Mouse (Mus musculus): ENCODE measurements around the gene Slc4a11.
"Not testable (repeated sequence)": the region's sequence is repeated elsewhere in the genome, so short reads cannot be mapped to it uniquely, and the experiment has no call there.

Gene Slc4a11

DNA sequence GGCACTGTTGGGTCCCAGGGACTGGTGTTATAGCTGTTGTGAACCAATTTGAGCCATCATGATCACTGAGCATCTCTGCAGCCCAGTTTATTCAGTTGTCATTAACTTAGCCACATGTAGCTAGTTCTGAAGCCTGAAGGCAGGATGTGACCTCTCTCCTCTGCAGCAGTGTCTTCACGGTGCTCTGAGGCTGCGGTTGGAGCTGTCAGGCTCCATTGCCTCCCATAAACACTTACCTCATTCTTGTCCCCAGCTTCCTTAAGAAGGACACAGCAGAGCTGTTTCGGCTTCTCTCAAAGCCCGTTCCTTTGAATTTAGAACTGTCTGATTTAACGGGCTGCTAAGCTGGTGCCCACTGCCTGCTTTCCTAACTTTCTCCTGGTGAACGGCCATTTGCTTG is 17.4 kb downstream of the Slc4a11 start:
- DNase-seq (ENCODE audit: low spot score) = no peak

DNA sequence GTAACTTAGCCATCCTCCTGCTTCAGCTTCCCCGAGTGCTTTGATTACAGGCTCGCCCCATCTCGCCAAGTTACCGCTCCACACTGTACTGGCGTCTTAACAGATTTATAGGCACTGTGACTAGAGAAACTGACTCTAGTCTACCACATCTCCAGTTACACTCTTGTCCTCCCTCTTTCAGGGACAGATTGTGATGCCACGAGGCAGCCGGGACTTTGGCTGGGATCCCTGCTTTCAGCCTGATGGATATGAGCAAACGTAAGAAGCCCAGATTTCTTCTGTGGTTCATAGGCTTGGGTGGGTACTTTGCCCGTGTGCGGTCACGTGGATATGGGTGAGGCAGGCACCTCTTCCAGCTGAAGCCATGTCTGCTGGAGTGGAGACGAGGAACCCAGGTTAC is 18.2 kb downstream of the Slc4a11 start:
- no peak for DNase-seq (ENCODE audit: low spot score)

DNA sequence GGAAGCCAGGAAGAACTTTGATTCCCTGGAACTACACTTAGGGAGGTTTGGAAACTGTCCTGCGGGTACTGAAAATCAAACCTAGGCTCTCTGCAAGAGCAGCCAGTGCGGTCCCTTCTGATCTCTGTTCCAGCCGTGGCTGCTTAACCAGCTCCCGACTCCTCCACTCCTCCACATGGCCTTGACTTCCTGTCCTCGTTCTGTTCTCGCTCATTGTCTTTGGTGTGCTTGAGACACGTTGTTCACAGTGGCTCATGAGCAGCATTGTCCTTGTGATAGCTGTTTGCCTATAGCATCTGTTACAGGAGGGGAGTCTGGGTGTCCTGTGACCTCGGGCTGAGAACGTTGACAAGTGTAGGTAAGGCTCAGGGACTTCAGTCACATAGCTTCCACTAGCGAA is 20.1 kb downstream of the Slc4a11 start:
- DNase-seq (ENCODE audit: low spot score) = no peak

DNA sequence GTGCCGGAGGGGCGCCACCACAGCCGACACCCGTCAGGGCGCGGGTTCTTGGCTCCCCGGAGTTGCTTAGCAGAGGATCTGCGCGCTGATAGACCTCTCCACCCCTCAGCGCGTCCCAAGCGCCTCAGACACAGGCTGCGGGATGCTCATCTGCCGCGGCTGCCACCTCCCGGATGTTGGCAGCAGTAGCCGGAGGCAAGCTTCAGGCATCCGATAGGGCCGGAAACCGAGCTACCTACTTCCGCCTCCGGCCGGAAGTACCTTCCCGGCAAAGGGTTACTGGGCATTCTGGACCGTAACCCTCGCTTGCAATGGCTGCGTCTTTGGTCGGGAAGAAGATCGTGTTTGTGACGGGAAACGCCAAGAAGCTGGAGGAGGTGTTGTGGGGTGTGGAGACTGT is 29.8 kb downstream of the Slc4a11 start, which contains the start of gene Itpa:
Gene Itpa (plus strand): TSS at position 52 of the 400 bp plus-strand sequence.
- DNase-seq (ENCODE audit: low spot score) = peak; percentile 71

DNA sequence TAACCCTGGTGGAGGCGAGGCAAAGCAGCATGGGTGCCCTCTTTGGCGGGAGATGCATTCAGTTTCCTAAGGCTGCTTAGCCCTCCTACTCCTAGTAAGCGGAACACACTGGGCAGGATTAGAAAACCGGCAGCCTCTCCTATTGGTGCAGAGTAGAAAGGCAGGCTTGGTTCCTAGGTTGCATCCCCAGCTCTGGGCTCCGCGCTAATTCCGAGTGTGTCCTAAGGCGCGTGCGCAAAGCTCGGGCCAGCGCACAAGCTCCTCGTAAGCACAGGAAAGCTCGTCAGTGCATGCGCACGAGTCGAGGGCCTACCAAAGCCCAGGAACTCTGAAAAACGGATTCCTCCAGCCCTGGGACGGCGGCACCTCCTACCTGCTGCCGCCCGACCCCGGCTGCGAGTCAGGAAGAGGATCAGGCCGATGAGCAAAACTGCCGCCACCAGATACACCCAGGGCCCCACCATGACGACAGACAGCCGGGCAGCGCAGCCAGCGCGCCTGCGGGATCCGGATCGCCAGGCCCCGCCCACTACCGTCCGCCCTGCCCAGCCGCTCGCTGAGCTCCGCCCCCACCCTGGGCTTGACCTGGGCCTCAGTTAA is 33.1 kb downstream of the Slc4a11 start, which contains the start of gene Ddrgk1:
Gene Ddrgk1 (minus strand): TSS at position 558 of the 600 bp plus-strand sequence.
- peak; percentile 89 for DNase-seq (ENCODE audit: low spot score)

DNA sequence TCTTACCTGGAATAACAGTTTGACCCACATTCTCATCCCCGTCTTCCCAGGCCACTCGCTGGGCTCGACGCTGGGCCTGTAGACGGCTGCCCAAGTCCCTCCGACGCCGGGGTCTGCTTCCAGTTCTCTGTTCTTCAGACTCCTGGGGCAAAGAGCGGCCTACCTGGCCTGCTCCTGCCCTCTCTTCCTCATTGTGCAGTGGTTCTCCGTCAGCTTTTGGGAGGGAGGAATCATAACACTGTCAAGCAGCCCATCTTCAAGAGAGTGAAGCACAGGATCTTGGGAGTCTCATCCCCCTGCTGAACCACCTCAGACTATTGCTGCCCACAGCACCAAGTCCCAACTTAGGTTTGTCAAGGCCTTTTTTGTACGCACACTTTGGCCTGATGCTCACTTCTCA is 34.0 kb downstream of the Slc4a11 start:
- no peak for DNase-seq (ENCODE audit: low spot score)

DNA sequence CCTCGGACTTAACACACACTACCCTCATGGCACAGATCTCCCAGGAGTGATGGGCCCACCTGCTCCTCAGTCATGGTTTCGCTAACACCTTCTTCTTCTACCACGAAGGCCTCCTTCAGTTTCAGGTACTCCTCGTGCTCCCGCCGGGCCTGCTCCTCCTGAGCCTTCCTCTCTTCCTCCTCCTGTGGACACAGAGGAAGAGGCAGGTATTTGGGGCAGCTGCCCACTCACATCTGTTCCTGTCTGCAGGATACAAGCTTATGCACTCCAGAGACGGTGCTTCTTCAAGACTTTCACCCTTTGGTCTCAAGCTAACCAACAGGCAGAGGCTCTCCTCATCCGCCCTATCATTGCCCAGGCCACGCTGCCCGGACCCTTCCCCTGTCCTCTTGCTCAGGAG is 38.8 kb downstream of the Slc4a11 start:
- DNase-seq (ENCODE audit: low spot score) = no peak

DNA sequence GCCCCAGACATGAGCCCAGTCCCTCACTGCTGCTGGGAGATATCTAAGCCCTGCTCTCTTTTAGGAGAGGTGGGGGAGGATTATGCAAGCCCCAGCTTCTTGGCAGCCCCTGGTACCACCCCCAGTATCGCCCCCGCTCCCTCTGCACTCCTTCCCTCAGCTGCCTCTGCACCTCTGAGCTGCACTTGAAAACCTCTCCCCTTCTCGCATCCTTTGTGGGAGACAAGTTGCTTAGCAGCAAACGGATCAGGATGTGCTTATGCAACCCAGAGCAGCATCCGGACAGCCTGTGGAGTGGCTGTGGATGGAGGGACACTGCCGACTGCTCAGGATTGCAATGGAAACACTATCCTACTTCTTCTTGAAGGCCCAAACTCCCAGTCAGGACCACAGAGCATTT is 39.8 kb downstream of the Slc4a11 start:
- no peak for DNase-seq (ENCODE audit: low spot score)

DNA sequence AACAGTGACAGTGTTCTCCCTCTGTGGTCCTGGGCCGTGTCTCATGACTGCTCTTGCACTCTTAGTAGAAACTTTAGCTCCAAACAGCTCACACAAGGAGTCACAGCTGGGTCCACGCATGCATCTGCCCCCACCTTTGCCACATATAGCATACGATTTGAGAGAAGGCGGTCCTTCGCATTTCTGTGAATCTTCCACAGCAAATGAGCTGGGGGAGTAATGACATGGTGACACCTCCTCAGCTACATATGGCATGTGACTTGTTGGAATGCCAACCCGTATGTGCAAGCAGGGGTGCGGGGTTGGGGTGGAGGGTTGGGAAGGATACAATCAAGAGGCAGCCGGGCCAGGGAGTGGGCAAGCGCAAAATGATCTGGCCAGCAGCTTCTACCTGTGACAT is 40.8 kb downstream of the Slc4a11 start:
- no peak for DNase-seq (ENCODE audit: low spot score)

DNA sequence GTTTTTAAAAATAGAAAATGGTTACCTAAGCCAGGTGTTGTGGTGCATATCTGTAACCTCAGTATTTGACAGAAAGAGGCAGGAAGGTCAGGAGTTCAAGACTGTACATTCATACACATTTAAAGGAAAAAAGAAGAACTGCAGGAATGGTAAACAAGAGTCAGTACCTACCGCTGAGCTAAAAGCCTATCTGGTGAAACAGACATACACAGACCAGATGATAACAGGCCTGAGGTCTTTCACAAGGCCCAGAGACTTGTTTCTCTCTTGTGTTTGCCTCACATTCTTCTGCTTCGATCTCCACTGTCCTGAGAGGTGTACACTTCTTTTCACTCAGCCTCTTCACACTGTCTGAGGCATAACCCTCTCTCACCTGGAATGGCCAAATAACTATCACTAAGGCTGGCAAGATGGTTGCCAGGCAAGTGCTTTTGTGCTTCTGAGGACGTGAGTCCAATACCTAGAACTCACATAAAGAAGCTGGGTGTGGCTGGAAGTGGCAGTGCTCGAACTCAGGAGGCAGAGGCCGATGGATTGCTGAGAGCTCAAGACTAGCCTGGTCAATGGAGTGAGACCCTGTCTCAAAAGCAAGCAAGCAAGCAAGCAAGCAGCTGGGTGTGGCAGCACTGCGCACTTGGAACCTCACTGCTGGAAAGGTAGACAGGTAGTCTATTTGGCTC is 41.5 kb downstream of the Slc4a11 start:
- DNase-seq (ENCODE audit: low spot score) = no peak

DNA sequence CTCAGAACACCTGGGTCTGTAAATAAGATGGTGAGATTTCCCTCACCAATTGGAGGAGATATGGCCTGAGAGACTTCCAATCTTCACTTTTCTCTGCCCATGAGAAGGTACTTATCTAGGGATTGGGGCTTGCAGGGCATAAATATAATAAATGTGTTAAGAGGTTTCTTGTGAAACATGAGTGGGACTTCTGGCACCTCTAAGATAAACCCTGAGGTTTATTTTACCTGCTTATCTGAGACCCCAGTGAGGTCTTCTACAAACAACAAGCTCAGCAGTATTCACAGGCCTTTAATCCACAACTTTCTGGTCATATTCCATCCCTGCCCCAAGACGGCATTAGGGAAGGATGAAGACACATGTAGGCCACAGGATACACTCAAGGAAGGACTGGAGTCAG is 43.6 kb downstream of the Slc4a11 start:
- DNase-seq (ENCODE audit: low spot score) = no peak

DNA sequence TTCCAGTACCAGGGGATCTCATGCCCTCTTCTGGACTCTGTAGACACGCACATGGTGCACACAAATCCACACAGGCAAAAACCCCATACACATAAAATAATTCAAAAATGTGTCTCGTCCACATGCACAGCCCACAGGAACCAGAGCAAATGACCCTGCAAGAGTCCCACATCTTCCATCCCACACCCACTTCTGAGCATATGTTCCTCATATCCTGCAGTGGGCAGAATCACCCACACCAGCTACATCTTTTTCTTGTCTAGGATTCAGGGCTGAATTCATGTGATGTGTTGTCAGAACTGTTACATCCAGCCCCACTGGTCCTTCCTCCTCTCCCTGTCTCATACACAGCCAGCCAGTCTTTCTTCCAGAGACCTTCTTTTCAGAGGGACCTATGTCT is 44.0 kb downstream of the Slc4a11 start:
- no peak for DNase-seq (ENCODE audit: low spot score)

DNA sequence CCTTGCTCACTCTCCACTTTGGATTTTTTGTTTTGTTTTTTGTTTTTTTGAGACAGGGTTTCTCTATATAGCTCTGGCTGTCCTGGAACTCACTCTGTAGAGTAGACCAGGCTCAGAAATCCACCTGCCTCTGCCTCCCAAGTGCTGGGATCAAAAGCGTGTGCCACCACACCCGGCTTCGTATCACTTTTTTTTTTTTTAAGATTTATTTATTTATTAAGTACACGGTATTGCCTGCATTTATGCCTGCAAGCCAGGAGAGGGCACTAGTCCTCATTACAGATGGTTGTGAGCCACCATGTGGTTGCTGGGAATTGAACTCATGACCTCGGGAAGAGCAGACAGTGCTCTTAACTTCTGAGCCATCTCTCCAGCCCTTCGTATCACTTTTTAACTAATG is 48.3 kb downstream of the Slc4a11 start:
- DNase-seq (ENCODE audit: low spot score) = not testable (repeated sequence)

DNA sequence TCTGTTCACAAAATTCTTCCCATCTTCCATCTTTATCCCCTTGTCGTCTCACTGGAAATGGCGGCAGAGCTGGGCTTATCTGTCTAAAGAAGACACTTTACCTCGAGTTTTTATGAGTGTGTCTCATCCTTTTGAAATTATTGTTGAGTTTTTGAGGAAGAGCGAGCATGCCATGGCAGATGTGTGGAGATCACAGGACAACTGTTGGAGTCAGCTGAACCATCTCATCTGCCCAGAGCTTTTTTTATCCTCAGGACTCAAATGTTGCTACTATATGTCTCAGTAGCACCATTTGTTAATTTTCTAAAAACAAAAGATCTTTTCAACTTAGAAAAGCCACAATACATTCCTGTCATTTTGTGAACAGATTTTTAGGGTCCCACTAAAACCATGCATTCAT is 52.1 kb downstream of the Slc4a11 start:
- no peak for DNase-seq (ENCODE audit: low spot score)

DNA sequence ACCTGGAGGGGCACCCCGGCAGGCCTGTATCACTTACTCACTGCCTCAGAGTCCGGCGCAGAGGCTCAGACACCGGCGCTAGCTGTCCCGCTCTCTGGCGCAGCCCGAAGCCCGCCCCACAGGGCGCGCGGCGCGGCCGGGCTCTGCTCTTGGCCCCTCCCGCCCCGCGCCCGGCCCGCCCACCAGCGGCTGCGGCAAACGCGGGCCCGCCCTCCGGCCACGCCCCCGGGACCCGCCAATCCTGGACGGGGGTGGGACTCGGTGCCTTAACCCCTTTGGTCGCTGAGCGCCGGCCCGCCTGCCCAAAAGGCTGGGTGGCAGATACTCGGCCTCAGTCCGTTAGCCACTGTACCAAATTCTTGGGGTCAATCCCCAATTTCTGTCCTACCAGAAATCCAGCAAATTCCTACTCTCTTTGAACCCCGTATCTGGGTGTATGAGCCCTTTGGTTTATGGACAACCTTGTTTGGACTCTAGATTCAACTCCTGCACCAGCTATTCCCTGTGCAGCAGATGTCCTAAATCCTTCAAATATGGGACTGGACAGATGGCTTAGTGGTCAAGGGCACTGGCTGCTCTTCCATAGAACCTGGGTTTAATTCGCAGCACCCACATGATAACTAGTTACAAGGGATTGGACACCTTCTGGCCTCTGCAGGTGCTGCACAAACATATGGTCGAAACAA is 54.5 kb downstream of the Slc4a11 start, which contains the start of gene Lzts3:
Gene Lzts3 (minus strand): TSS at position 120 of the 686 bp plus-strand sequence.
- DNase-seq (ENCODE audit: low spot score) = peak; percentile 94

DNA sequence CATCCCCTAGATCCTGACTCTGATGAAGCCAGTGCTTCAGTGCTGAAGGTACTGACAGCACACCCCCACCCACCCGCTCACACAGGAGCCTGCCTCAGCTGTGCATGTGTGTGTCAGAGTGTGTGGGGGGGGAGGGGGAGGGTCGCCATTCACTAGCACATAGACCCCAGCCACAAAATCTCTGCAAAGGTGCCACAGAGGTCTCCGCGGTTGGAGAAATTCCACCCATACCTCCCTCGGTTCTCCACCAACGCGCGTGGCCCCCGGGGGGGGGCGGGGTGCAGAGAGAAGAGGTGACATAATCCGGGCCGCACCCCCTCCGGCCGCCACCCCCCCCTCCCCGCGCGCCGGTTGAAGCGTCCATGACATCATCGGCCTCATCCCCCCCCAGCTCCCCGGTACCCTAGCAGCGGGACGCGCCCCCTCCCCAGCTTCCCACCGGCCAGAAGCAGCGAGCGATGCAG is 55.1 kb downstream of the Slc4a11 start:
- no peak for DNase-seq (ENCODE audit: low spot score)

DNA sequence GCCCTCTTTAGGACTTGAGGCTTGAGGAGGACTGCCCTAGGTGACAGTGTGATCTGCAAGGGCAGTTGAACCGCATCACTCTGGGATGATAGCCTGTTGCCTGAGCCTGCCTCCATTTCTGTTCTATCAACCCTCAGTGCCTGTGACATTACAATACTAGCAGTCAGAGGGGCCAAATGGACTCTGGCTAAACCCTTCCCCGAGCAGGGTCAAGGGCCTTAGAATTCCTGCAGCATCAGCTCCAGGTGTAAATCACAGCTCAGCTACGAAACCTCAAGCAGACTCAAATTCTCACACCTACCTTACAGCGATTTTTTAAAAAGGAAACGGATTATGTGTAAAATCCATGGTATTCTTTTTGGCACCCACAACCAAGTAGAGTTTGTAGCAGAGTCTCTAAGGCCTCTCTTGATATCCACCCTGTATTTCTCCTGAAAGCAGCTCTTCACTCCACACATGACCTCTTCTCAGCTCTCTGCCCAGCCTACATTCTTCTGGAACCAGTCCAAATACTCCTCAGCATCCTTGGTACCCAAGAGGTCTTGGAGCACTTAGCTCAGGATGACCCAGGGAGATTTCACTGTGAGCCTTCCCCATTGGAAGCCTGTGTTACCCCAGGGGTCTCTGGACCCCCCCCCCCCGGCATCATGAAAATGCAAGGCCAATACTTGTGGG is 55.8 kb downstream of the Slc4a11 start:
- DNase-seq (ENCODE audit: low spot score) = no peak

DNA sequence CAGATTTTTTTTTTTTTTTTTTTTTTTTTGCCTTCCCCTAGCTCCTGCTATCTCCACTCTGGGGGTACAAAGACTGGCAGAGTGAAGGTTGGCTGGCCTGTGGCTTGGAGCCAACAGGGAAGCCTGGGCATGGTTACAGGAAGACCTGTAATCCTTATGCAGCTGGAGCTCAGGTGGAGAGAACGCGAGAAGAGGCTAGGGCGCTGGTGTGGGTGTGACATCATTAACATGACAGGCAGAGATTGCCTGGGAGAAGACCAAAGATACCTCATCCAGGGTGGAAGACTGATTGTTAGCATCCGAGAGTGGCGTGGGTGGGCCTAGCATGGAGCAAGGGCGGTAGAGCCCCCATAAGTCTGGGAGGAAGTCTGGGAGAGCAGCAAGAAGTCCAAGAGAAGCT is 58.0 kb downstream of the Slc4a11 start:
- DNase-seq (ENCODE audit: low spot score) = no peak

DNA sequence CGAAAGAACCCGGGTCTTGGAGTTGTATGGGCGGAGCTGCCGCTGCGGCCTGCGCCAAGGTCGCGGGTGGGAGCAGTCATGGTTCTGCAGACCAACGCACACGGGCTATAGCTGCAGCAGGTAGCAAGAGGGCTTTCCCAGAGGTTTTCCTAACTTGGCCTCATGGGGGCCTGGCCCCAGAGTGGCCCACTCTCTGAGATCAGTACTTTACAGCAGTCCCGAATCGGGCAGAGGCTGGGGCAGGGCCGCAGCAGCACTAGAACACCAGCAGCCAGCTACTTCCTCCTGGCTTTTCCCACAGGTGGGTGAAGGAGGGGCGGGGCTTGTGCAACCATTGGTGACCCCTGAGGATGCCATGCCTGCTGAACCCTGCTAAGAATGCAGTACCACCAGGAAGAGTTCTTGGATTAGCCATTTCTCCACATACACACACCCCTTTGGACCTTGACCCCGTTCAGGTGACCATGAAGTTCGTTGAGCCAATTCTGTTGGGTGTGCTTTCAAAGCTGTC is 59.2 kb downstream of the Slc4a11 start:
- no peak for DNase-seq (ENCODE audit: low spot score)

DNA sequence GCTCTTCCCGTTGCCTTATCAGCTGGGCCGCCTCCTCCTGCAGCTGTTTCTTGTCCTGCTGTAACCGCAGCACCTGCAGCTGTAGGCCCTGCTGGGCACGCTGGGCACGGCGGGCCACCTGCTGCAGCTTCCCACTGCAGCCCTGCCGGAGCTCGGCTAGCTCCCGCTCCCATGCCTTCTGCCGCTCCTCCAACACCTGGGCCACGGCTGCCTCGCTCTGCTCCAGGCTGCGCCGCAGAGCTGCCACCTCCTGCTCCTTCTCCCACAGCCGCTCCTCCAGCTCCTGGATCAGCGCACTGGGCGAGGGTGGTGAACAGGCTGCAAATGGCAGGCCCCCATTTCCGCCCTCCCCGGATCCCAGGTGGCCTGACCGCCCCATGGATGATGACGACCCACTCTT is 61.5 kb downstream of the Slc4a11 start:
- DNase-seq (ENCODE audit: low spot score) = no peak

DNA sequence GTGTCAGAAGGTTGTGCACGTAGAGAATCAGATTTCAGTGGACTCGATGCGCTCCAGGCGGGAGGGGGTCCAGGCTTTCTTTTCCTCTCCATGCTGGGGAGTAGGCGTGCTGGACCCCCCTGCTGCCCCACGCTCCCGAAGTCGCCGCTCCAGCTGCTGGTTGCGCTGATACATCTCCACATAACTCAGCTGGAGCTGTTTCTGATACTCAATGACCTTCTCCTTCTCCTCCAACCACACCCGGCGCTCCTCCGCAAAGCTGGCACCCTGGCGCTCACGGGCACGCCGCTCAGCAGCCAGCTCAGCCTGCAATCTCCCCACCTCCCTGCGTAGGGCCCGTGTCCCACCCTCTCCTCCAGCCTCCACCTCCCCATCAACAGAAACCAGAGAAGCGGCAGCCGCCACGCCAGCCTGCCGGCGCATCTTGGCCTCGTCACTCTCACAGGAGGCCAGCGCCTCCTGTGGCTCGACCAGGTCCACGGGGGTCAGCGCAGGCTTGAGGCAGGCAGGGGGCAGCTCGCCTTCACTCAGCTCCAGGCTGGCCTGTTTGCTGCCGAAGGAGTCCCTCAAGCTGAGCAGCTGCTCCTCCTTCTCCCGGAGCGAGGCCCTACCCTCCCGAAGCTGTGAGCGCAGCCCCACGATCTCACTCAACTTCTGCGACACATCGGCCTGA is 62.4 kb downstream of the Slc4a11 start:
- DNase-seq (ENCODE audit: low spot score) = peak; percentile 14
